ENCODE assay signal across 8 mouse cellular contexts in genomic region chr11:86543960-86544638, GRCm38 (mm10). TPM values are rescaled to one million over a fixed set of nuclear protein-coding genes. Genes with fewer than 3 reads are reported as not detected.
DNase-seq lines count a peak whose midpoint lies in the region; ATAC-seq lines count a peak whose summit lies in the region.

No protein-coding gene starts in this region.

- intact Hi-C loops in left cerebral cortex, postnatal 36 days (cut with DNase I), result no loop called here

- peak overlapping the region; percentile 83 for H3K27ac ChIP-seq in embryonic facial prominence, embryonic 13.5 days
- peak overlapping the region; percentile 77; the same call in 1 of the 2 replicates for H3K27ac ChIP-seq in intestine, embryonic 14.5 days (ENCODE audit: low read depth)
- peak overlapping the region; percentile 79; the same call in 1 of the 2 replicates for H3K27ac ChIP-seq in macrophage

- WGBS in embryonic facial prominence, embryonic 13.5 days, result under 1% methylated on average over 39 of the region's 50 CpGs
- 2% methylated on average over 39 of the region's 50 CpGs for WGBS in intestine, embryonic 14.5 days
- WGBS in macrophage (ENCODE audit: missing documents), result under 1% methylated on average over 45 of the region's 50 CpGs

- peak overlapping the region; percentile 80 for H3K4me2 ChIP-seq in embryonic facial prominence, embryonic 13.5 days
- H3K4me2 ChIP-seq in intestine, embryonic 14.5 days (ENCODE audit: low read length), result peak overlapping the region; percentile 65

- H3K4me3 ChIP-seq in embryonic facial prominence, embryonic 13.5 days, result peak overlapping the region; percentile 94
- H3K4me3 ChIP-seq in intestine, embryonic 14.5 days (ENCODE audit: low read depth, low read length), result peak overlapping the region; percentile 65
- peak overlapping the region; percentile 58 for H3K4me3 ChIP-seq in macrophage (ENCODE audit: inconsistent target)

- no peaks in the 10 kb centered on the region; the same call in 1 of the 2 replicates for H3K36me3 ChIP-seq in embryonic facial prominence, embryonic 13.5 days
- peaks cover 4% of the 10 kb centered on the region; the same call in 1 of the 2 replicates for H3K36me3 ChIP-seq in intestine, embryonic 14.5 days (ENCODE audit: control insufficient read depth, insufficient read depth, low read length)
- no peaks in the 10 kb centered on the region for H3K36me3 ChIP-seq in macrophage (ENCODE audit: inconsistent target)

- peak; percentile 13 to 16 for DNase-seq in left cerebral cortex, adult 8-10 months (ENCODE audit: low spot score in 2 of 2)
- DNase-seq in left cerebral cortex, postnatal 36 days (ENCODE audit: low spot score in 2 of 2), result no peak
- peak; percentile 50 for DNase-seq in MN1 (ENCODE audit: low spot score)
- no peak for DNase-seq in intestine, embryonic 14.5 days (ENCODE audit: low spot score)
- no peak for DNase-seq in gastrocnemius, adult 18-20 months (ENCODE audit: low spot score)

- H3K9me3 ChIP-seq in embryonic facial prominence, embryonic 13.5 days, result no peaks in the 10 kb centered on the region
- H3K9me3 ChIP-seq in intestine, embryonic 14.5 days (ENCODE audit: control insufficient read depth, low read length), result no peaks in the 10 kb centered on the region

- H3K9ac ChIP-seq in embryonic facial prominence, embryonic 13.5 days, result peak overlapping the region; percentile 94
- H3K9ac ChIP-seq in intestine, embryonic 14.5 days (ENCODE audit: low read length), result peak overlapping the region; percentile 90

- peaks cover 25% of the 10 kb centered on the region for H3K4me1 ChIP-seq in embryonic facial prominence, embryonic 13.5 days
- H3K4me1 ChIP-seq in intestine, embryonic 14.5 days (replicated peaks; ENCODE audit: control insufficient read depth, insufficient read depth, low read length), result peaks cover 18% of the 10 kb centered on the region

- ATAC-seq in embryonic facial prominence, embryonic 13.5 days (ENCODE audit: insufficient number of reproducible peaks, insufficient read depth, low FRiP score, low TSS enrichment, low read depth), result peak; percentile 62; the same call in 1 of the 2 replicates
- ATAC-seq in intestine, embryonic 14.5 days (replicated peaks; ENCODE audit: low FRiP score, low TSS enrichment, low read depth), result peak; percentile 77
- no peak for ATAC-seq in granulocyte monocyte progenitor cell, adult 5-6 weeks (replicated peaks; ENCODE audit: poor library complexity, severe bottlenecking)

- peaks cover 67% of the 10 kb centered on the region for H3K79me2 ChIP-seq in macrophage (ENCODE audit: inconsistent target)

- no peaks in the 10 kb centered on the region for H3K27me3 ChIP-seq in embryonic facial prominence, embryonic 13.5 days
- H3K27me3 ChIP-seq in intestine, embryonic 14.5 days (replicated peaks; ENCODE audit: control insufficient read depth, insufficient read depth, low read length), result no peaks in the 10 kb centered on the region

RNA-seq across cellular contexts. Expression of gene Rps6kb1, which starts 0.5 kb away (rescaled TPM):
- total RNA-seq in left cerebral cortex, adult 8-10 months (2022), result 10 to 100 TPM; 39.0 to 44.0 (median 39.5) TPM
- 10 to 100 TPM; 33.7 to 38.4 TPM for total RNA-seq in left cerebral cortex, postnatal 36 days (2021)
- 77.8 and 78.9 TPM in 2 replicates for polyA plus RNA-seq in embryonic facial prominence, embryonic 13.5 days (2015; fragmentation: Nextera tagmentation; extraction: Ambion mirVana)
- polyA plus RNA-seq in intestine, embryonic 14.5 days (2014; fragmentation: Nextera tagmentation; extraction: Ambion mirVana), result 50.7 and 58.0 TPM in 2 replicates
- 10 to 100 TPM; 43.2 to 98.0 (median 75.0) TPM for total RNA-seq in macrophage (2018; cell fraction: chromatin; rRNA removed)
- total RNA-seq in macrophage (2018; cell fraction: cytosol; rRNA removed), result 10 to 100 TPM; 10.8 to 18.2 (median 14.3) TPM
- total RNA-seq in macrophage (2018; cell fraction: nucleus; rRNA removed), result 10 to 100 TPM; 24.2 to 94.2 (median 46.2) TPM
- 14.6 to 22.7 TPM (median 16.3 TPM) in 3 replicates for polyA plus RNA-seq in macrophage (2018)
- 10 to 100 TPM; 19.6 to 20.1 TPM for total RNA-seq in gastrocnemius, adult 18-20 months (2021)
- total RNA-seq in granulocyte monocyte progenitor cell, adult 5-6 weeks (2014; fragmentation: Nextera tagmentation), result 29.5 and 30.5 TPM in 2 replicates
- total RNA-seq in granulocyte monocyte progenitor cell, adult 5-6 weeks (2017), result 38.2 and 54.1 TPM in 2 replicates

RNA-seq across cellular contexts. Expression of gene Tubd1, which starts 0.7 kb away (rescaled TPM):
- 1 to 10 TPM; 3.8 to 4.8 (median 3.9) TPM for total RNA-seq in left cerebral cortex, adult 8-10 months (2022)
- 1 to 10 TPM; 5.3 to 6.1 TPM for total RNA-seq in left cerebral cortex, postnatal 36 days (2021)
- polyA plus RNA-seq in embryonic facial prominence, embryonic 13.5 days (2015; fragmentation: Nextera tagmentation; extraction: Ambion mirVana), result 13.5 and 13.8 TPM in 2 replicates
- polyA plus RNA-seq in intestine, embryonic 14.5 days (2014; fragmentation: Nextera tagmentation; extraction: Ambion mirVana), result 9.9 and 10.6 TPM in 2 replicates
- 10 to 100 TPM in 4 of 26 experiments, 1 to 10 TPM in 21, under 1 TPM in 1; 0.94 to 14.1 (median 6.1) TPM for total RNA-seq in macrophage (2018; cell fraction: chromatin; rRNA removed)
- 1 to 10 TPM; 1.9 to 6.5 (median 5.2) TPM for total RNA-seq in macrophage (2018; cell fraction: cytosol; rRNA removed)
- 10 to 100 TPM in 3 of 26 experiments, 1 to 10 TPM in 22, under 1 TPM in 1; 0.81 to 13.4 (median 6.3) TPM for total RNA-seq in macrophage (2018; cell fraction: nucleus; rRNA removed)
- 4.1 to 5.8 TPM (median 4.5 TPM) in 3 replicates for polyA plus RNA-seq in macrophage (2018)
- total RNA-seq in gastrocnemius, adult 18-20 months (2021), result 1 to 10 TPM; 6.8 to 7.0 TPM
- total RNA-seq in granulocyte monocyte progenitor cell, adult 5-6 weeks (2014; fragmentation: Nextera tagmentation), result 10.9 and 12.9 TPM in 2 replicates
- 10.3 and 11.5 TPM in 2 replicates for total RNA-seq in granulocyte monocyte progenitor cell, adult 5-6 weeks (2017)

RNA-seq across cellular contexts. Expression of gene Rnft1, which starts 59.6 kb away (rescaled TPM):
- total RNA-seq in left cerebral cortex, adult 8-10 months (2022), result 10 to 100 TPM; 24.5 to 29.3 (median 27.0) TPM
- 10 to 100 TPM; 21.3 to 35.0 TPM for total RNA-seq in left cerebral cortex, postnatal 36 days (2021)
- 36.0 and 38.6 TPM in 2 replicates for polyA plus RNA-seq in embryonic facial prominence, embryonic 13.5 days (2015; fragmentation: Nextera tagmentation; extraction: Ambion mirVana)
- polyA plus RNA-seq in intestine, embryonic 14.5 days (2014; fragmentation: Nextera tagmentation; extraction: Ambion mirVana), result 49.5 and 53.2 TPM in 2 replicates
- total RNA-seq in macrophage (2018; cell fraction: chromatin; rRNA removed), result 10 to 100 TPM in 25 of 26 experiments, 1 to 10 TPM in 1; 9.5 to 35.8 (median 22.5) TPM
- total RNA-seq in macrophage (2018; cell fraction: cytosol; rRNA removed), result 10 to 100 TPM; 15.7 to 33.0 (median 22.8) TPM
- total RNA-seq in macrophage (2018; cell fraction: nucleus; rRNA removed), result 10 to 100 TPM; 14.4 to 37.2 (median 24.9) TPM
- 20.8 to 32.7 TPM (median 24.7 TPM) in 3 replicates for polyA plus RNA-seq in macrophage (2018)
- total RNA-seq in gastrocnemius, adult 18-20 months (2021), result 10 to 100 TPM; 40.0 to 45.0 TPM
- total RNA-seq in granulocyte monocyte progenitor cell, adult 5-6 weeks (2014; fragmentation: Nextera tagmentation), result 16.3 and 19.8 TPM in 2 replicates
- total RNA-seq in granulocyte monocyte progenitor cell, adult 5-6 weeks (2017), result 16.1 and 19.4 TPM in 2 replicates

Comparison
In these comparisons a context has a peak if more than half of its experiments do, and no peak if none do; other contexts are left out.
1. DNase-seq: peak in left cerebral cortex, adult 8-10 months (2 of 2) and MN1 (single experiment); none in left cerebral cortex, postnatal 36 days (0 of 2), intestine, embryonic 14.5 days (single experiment) and gastrocnemius, adult 18-20 months (single experiment).
2. Peak in every context shown above with its lines, with median percentiles within 50 percentile points of each other: H3K27ac ChIP-seq and H3K4me3 ChIP-seq.